Mouse (Mus musculus): ENCODE results near the gene Brd4.

The Brd4 gene

GRCm38 (mm10) chr17:32281126-32281525 lies 3.4 kb downstream of the Brd4 start:
- no peak for DNase-seq (ENCODE audit: low read depth, low spot score)

- DNase-seq (ENCODE audit: low read depth, low spot score), result no peak
Measured at GRCm38 (mm10) chr17:32280575-32280974, 3.9 kb downstream of the Brd4 start.

- DNase-seq (ENCODE audit: low read depth, low spot score), result no peak
Measured at GRCm38 (mm10) chr17:32277201-32277600, 7.3 kb downstream of the Brd4 start.

GRCm38 (mm10) chr17:32275568-32275967 lies 9.0 kb downstream of the Brd4 start:
- no peak for DNase-seq (ENCODE audit: low read depth, low spot score)

- DNase-seq (ENCODE audit: low read depth, low spot score), result no peak
Measured at GRCm38 (mm10) chr17:32269151-32269550, 15.4 kb downstream of the Brd4 start.

GRCm38 (mm10) chr17:32268540-32268960 lies 16.0 kb downstream of the Brd4 start:
- no peak for DNase-seq (ENCODE audit: low read depth, low spot score)

GRCm38 (mm10) chr17:32268096-32268495 lies 16.4 kb downstream of the Brd4 start:
- no peak for DNase-seq (ENCODE audit: low read depth, low spot score)

GRCm38 (mm10) chr17:32267617-32268016 lies 16.9 kb downstream of the Brd4 start:
- DNase-seq (ENCODE audit: low read depth, low spot score), result no peak

GRCm38 (mm10) chr17:32263672-32264071 lies 20.9 kb downstream of the Brd4 start:
- no peak for DNase-seq (ENCODE audit: low read depth, low spot score)

- DNase-seq (ENCODE audit: low read depth, low spot score), result no peak
Measured at GRCm38 (mm10) chr17:32262831-32263559, 21.5 kb downstream of the Brd4 start.

GRCm38 (mm10) chr17:32258869-32259268 lies 25.7 kb downstream of the Brd4 start:
- no peak for DNase-seq (ENCODE audit: low read depth, low spot score)

- no peak for DNase-seq (ENCODE audit: low read depth, low spot score)
Measured at GRCm38 (mm10) chr17:32257944-32258343, 26.6 kb downstream of the Brd4 start.

GRCm38 (mm10) chr17:32257452-32257851 lies 27.1 kb downstream of the Brd4 start:
- DNase-seq (ENCODE audit: low read depth, low spot score), result no peak

- no peak for DNase-seq (ENCODE audit: low read depth, low spot score)
Measured at GRCm38 (mm10) chr17:32256896-32257295, 27.6 kb downstream of the Brd4 start.

- no peak for DNase-seq (ENCODE audit: low read depth, low spot score)
Measured at GRCm38 (mm10) chr17:32253261-32253660, 31.3 kb downstream of the Brd4 start.

- no peak for DNase-seq (ENCODE audit: low read depth, low spot score)
Measured at GRCm38 (mm10) chr17:32251827-32252470, 32.6 kb downstream of the Brd4 start.

GRCm38 (mm10) chr17:32250066-32250465 lies 34.5 kb downstream of the Brd4 start:
- DNase-seq (ENCODE audit: low read depth, low spot score), result no peak

GRCm38 (mm10) chr17:32248192-32248591 lies 36.3 kb downstream of the Brd4 start:
- DNase-seq (ENCODE audit: low read depth, low spot score), result no peak

- DNase-seq (ENCODE audit: low read depth, low spot score), result no peak
Measured at GRCm38 (mm10) chr17:32247616-32248015, 36.9 kb downstream of the Brd4 start.

GRCm38 (mm10) chr17:32246117-32246516 lies 38.4 kb downstream of the Brd4 start:
- DNase-seq (ENCODE audit: low read depth, low spot score), result no peak

- no peak for DNase-seq (ENCODE audit: low read depth, low spot score)
Measured at GRCm38 (mm10) chr17:32240881-32241531, 43.5 kb downstream of the Brd4 start.

- no peak for DNase-seq (ENCODE audit: low read depth, low spot score)
Measured at GRCm38 (mm10) chr17:32238589-32238988, 45.9 kb downstream of the Brd4 start.
